Mouse (Mus musculus) myocyte (in vitro differentiated cells): ENCODE results near the gene Cdc42se1. TPM values are rescaled to one million over a fixed set of nuclear protein-coding genes. Genes with fewer than 3 reads are reported as not detected.

Experiments
- H3K27me3 ChIP-seq: one replicate; pipeline ENCODE4 v1.6.1; 2011; ENCODE audit not compliant: control insufficient read depth, insufficient read depth, insufficient read length
- H3K36me3 ChIP-seq: one replicate; pipeline ENCODE4 v1.6.1; 2011; ENCODE audit not compliant: control insufficient read depth, insufficient read depth
- H3K4me2 ChIP-seq: one replicate; pipeline ENCODE4 v1.6.1; 2011; ENCODE audit warnings: low read depth, control low read depth
- H3K4me3 ChIP-seq: one replicate; pipeline ENCODE4 v1.5.1; 2011; ENCODE audit warnings: mild to moderate bottlenecking, control low read depth, moderate library complexity
- H3K79me2 ChIP-seq: one replicate; pipeline ENCODE4 v1.6.1; 2011; ENCODE audit not compliant: control insufficient read depth, insufficient read depth
- H3ac ChIP-seq: one replicate; pipeline ENCODE4 v1.6.1; 2011; ENCODE audit not compliant: control insufficient read depth, insufficient read length
- CEBPB ChIP-seq: IDR thresholded peaks from 2 replicates; pipeline ENCODE4 v1.6.1; 2011; ENCODE audit warnings: mild to moderate bottlenecking, moderate library complexity; ENCODE audit not compliant: poor library complexity, insufficient read depth, severe bottlenecking
- E2F4 ChIP-seq: IDR thresholded peaks from one replicate; pipeline ENCODE4 v1.6.1; 2011; ENCODE audit warnings: mild to moderate bottlenecking, control low read depth, moderate library complexity; ENCODE audit not compliant: insufficient read depth
- MAX ChIP-seq: IDR thresholded peaks from one replicate; pipeline ENCODE4 v1.6.1; 2011; ENCODE audit warnings: low read depth, mild to moderate bottlenecking, control low read depth
- MYOD1 ChIP-seq, 3 experiments: IDR thresholded peaks; one replicate each; pipeline ENCODE4 v1.6.1; 2011; ENCODE audit warnings: control low read depth in 2 of 3, low read depth in 2 of 3, mild to moderate bottlenecking in 2 of 3, moderate library complexity in 1 of 3; ENCODE audit not compliant: insufficient read length in 2 of 3, control insufficient read depth in 1 of 3
- MYOG ChIP-seq, 3 experiments: IDR thresholded peaks; one replicate each; pipeline ENCODE4 v1.6.1; 2011; ENCODE audit warnings: control low read depth in 2 of 3, low read depth in 2 of 3, mild to moderate bottlenecking in 2 of 3; ENCODE audit not compliant: insufficient read length in 2 of 3, control insufficient read depth in 1 of 3, insufficient read depth in 1 of 3
- POLR2A ChIP-seq: IDR thresholded peaks from one replicate; pipeline ENCODE4 v1.6.1; 2011; ENCODE audit warnings: low read depth, mild to moderate bottlenecking, control low read depth, moderate library complexity; ENCODE audit not compliant: insufficient read length
- POLR2AphosphoS2 ChIP-seq: IDR thresholded peaks from one replicate; pipeline ENCODE4 v1.6.1; 2011; ENCODE audit warnings: low read depth, control low read depth; ENCODE audit not compliant: insufficient read length
- REST ChIP-seq: IDR thresholded peaks from one replicate; pipeline ENCODE4 v1.6.1; 2011; ENCODE audit warnings: mild to moderate bottlenecking, control low read depth, moderate library complexity; ENCODE audit not compliant: insufficient read depth, insufficient read length
- SRF ChIP-seq: IDR thresholded peaks from one replicate; pipeline ENCODE4 v1.6.1; 2011; ENCODE audit warnings: low read depth; ENCODE audit not compliant: control insufficient read depth, insufficient read length
- TCF12 ChIP-seq: IDR thresholded peaks from one replicate; pipeline ENCODE4 v1.6.1; 2011; ENCODE audit warnings: mild to moderate bottlenecking, control low read depth; ENCODE audit not compliant: poor library complexity, insufficient read depth, severe bottlenecking
- TCF3 ChIP-seq: IDR thresholded peaks from one replicate; pipeline ENCODE4 v1.6.1; 2011; ENCODE audit warnings: low read depth, control low read depth; ENCODE audit not compliant: insufficient read length
- USF1 ChIP-seq: IDR thresholded peaks from one replicate; pipeline ENCODE4 v1.6.1; 2011; ENCODE audit warnings: low read depth, mild to moderate bottlenecking, control low read depth, moderate library complexity
- polyA plus RNA-seq: library from polyadenylated mRNA; unstranded; fragments of >200 nt; fragmentation: generic; extraction: Trizol; gene quantifications from one replicate; pipeline ENCODE4 v1.2.1, GENCODE M21; 2012; ENCODE audit warnings: missing spikeins

Cdc42se1 gene
- polyA plus RNA-seq, 1 experiment: 61.5 TPM

- H3K4me3 ChIP-seq: no peak overlapping the region
- H3K36me3 ChIP-seq: peaks cover 27% of the 10 kb centered on the region
Observed at GRCm38 (mm10) chr3:95184796-95185577, 43.5 kb upstream of the Cdc42se1 start.

GRCm38 (mm10) chr3:95186100-95186499 lies 42.4 kb upstream of the Cdc42se1 start:
- no peak for TF ChIP-seq TCF3
- no peak for TF ChIP-seq POLR2A
- TF ChIP-seq CEBPB: no peak
- TF ChIP-seq USF1: no peak
- no peak for TF ChIP-seq REST
- no peak for TF ChIP-seq SRF
- no peak for TF ChIP-seq MYOD1 (IDR thresholded peaks at IDR 0.05; ENCODE audit: control insufficient read depth in 1 of 3, insufficient read length in 2 of 3, low read depth in 2 of 3)
- no peak for TF ChIP-seq E2F4
- no peak for TF ChIP-seq MAX
- no peak for TF ChIP-seq TCF12
- H3K4me3 ChIP-seq: no peak overlapping the region
- H3K4me2 ChIP-seq: no peak overlapping the region
- H3K36me3 ChIP-seq: peaks cover 27% of the 10 kb centered on the region
- H3K79me2 ChIP-seq: no peaks in the 10 kb centered on the region
- H3K27me3 ChIP-seq: no peaks in the 10 kb centered on the region
- no peak overlapping the region for H3ac ChIP-seq

More at GRCm38 (mm10) chr3:95184796-95185577, 43.5 kb upstream of the Cdc42se1 start:
- H3K4me2 ChIP-seq: no peak overlapping the region
- H3ac ChIP-seq: no peak overlapping the region
- no peaks in the 10 kb centered on the region for H3K27me3 ChIP-seq
- TF ChIP-seq E2F4 (no peak), TCF12 (no peak), SRF (no peak), MAX (no peak), POLR2AphosphoS2 (no peak), TCF3 (no peak), CEBPB (no peak), MYOG (IDR thresholded peaks at IDR 0.05; ENCODE audit: control insufficient read depth in 1 of 3, insufficient read depth in 1 of 3, insufficient read length in 2 of 3, low read depth in 2 of 3) (no peak), REST (no peak), MYOD1 (IDR thresholded peaks at IDR 0.05; ENCODE audit: control insufficient read depth in 1 of 3, insufficient read length in 2 of 3, low read depth in 2 of 3) (no peak), USF1 (no peak), POLR2A (no peak)
- no peaks in the 10 kb centered on the region for H3K79me2 ChIP-seq

- H3K4me3 ChIP-seq: no peak overlapping the region
- no peak overlapping the region for H3K4me2 ChIP-seq
- TF ChIP-seq E2F4 (no peak), USF1 (no peak), MYOG (IDR thresholded peaks at IDR 0.05; ENCODE audit: control insufficient read depth in 1 of 3, insufficient read depth in 1 of 3, insufficient read length in 2 of 3, low read depth in 2 of 3) (no peak), CEBPB (no peak), TCF12 (no peak), POLR2AphosphoS2 (no peak), MYOD1 (IDR thresholded peaks at IDR 0.05; ENCODE audit: control insufficient read depth in 1 of 3, insufficient read length in 2 of 3, low read depth in 2 of 3) (no peak), POLR2A (no peak), TCF3 (no peak), REST (no peak), MAX (no peak), SRF (no peak)
- peaks cover 25% of the 10 kb centered on the region for H3K36me3 ChIP-seq
- no peaks in the 10 kb centered on the region for H3K79me2 ChIP-seq
- H3ac ChIP-seq: no peak overlapping the region
- H3K27me3 ChIP-seq: no peaks in the 10 kb centered on the region
Observed at GRCm38 (mm10) chr3:95186888-95187287, 41.6 kb upstream of the Cdc42se1 start.

GRCm38 (mm10) chr3:95194721-95195135 lies 33.8 kb upstream of the Cdc42se1 start:
- Histone ChIP-seq H3K36me3 (peaks cover 21% of the 10 kb centered on the region), H3K27me3 (no peaks in the 10 kb centered on the region), H3K4me2 (peak overlapping the region; percentile 16), H3ac (no peak overlapping the region), H3K79me2 (no peaks in the 10 kb centered on the region), H3K4me3 (no peak overlapping the region)
- no peak for TF ChIP-seq TCF12
- TF ChIP-seq MYOD1 (IDR thresholded peaks at IDR 0.05; ENCODE audit: control insufficient read depth in 1 of 3, insufficient read length in 2 of 3, low read depth in 2 of 3): no peak
- TF ChIP-seq POLR2A: no peak
- TF ChIP-seq REST: no peak
- no peak for TF ChIP-seq CEBPB
- TF ChIP-seq POLR2AphosphoS2: no peak
- TF ChIP-seq TCF3: no peak
- TF ChIP-seq USF1: no peak
- TF ChIP-seq SRF: no peak
- TF ChIP-seq MYOG (IDR thresholded peaks at IDR 0.05; ENCODE audit: control insufficient read depth in 1 of 3, insufficient read depth in 1 of 3, insufficient read length in 2 of 3, low read depth in 2 of 3): no peak
- TF ChIP-seq MAX: no peak
- TF ChIP-seq E2F4: no peak
